Mouse (Mus musculus) lung, adult 2 months (tissue): Measurements from ENCODE around the gene Ezh2.
"Not testable (repeated sequence)": the region's sequence is repeated elsewhere in the genome, so short reads cannot be mapped to it uniquely, and the experiment has no call there.

Experiments used
- CTCF ChIP-seq: fragments of 200-500 bp; IDR thresholded peaks from 2 replicates; pipeline ENCODE4 v1.5.1; 2011; ENCODE audit warnings: mild to moderate bottlenecking, low read length, control low read depth; ENCODE audit not compliant: insufficient read depth
- POLR2A ChIP-seq: fragments of 200-500 bp; IDR thresholded peaks from 2 replicates; pipeline ENCODE4 v1.6.1; 2011; ENCODE audit warnings: low read depth, mild to moderate bottlenecking, control low read depth, low read length, borderline replicate concordance; ENCODE audit errors: extremely low read depth

- TF ChIP-seq CTCF, POLR2A: not testable (repeated sequence)
Measured at GRCm38 (mm10) chr6:47630061-47630460, 34.9 kb upstream of the Ezh2 start.
